Mouse (Mus musculus) MEL (cell line): ENCODE measurements at regions not wholly inside any gene's neighbourhood (a gene's known extent, or its start where the extent isn't known, plus 50 kb on each side); places are given as distances from the start of the nearest gene placed in this dataset.

Experiments used
- CHD2 ChIP-seq: IDR thresholded peaks from 2 replicates; pipeline ENCODE4 v1.6.1; 2011; ENCODE audit warnings: low read length, improper control_type of control experiment
- CTCF ChIP-seq, 3 experiments: IDR thresholded peaks in 2 of 3; conservative IDR thresholded peaks in 1 of 3; 2 replicates each; pipeline ENCODE4 v1.5.1; 2011 to 2012; ENCODE audit warnings: low read length in 3 of 3, low read depth in 2 of 3, mild to moderate bottlenecking in 2 of 3, improper control_type of control experiment in 1 of 3, inconsistent platforms in 1 of 3, mixed read lengths in 1 of 3, moderate library complexity in 1 of 3; ENCODE audit not compliant: control insufficient read depth in 1 of 3, insufficient read depth in 1 of 3, poor library complexity in 1 of 3, severe bottlenecking in 1 of 3
- E2F4 ChIP-seq: IDR thresholded peaks from 2 replicates; pipeline ENCODE4 v1.6.1; 2011; ENCODE audit warnings: low read depth, low read length, improper control_type of control experiment, borderline replicate concordance
- EP300 ChIP-seq, 2 experiments: IDR thresholded peaks; 2 replicates each; pipeline ENCODE4 v1.6.1; 2011; ENCODE audit warnings: improper control_type of control experiment in 2 of 2, low read length in 2 of 2, low read depth in 1 of 2, mild to moderate bottlenecking in 1 of 2
- GATA1 ChIP-seq: IDR thresholded peaks from 2 replicates; pipeline ENCODE4 v1.6.1; 2011; ENCODE audit warnings: low read depth, low read length, improper control_type of control experiment
- MAFK ChIP-seq: IDR thresholded peaks from 2 replicates; pipeline ENCODE4 v1.6.1; 2011; ENCODE audit warnings: low read depth, mild to moderate bottlenecking, low read length, improper control_type of control experiment, borderline replicate concordance
- MAZ ChIP-seq: IDR thresholded peaks from 2 replicates; pipeline ENCODE4 v1.6.1; 2012; ENCODE audit warnings: low read depth, mild to moderate bottlenecking, inconsistent platforms, low read length, improper control_type of control experiment
- MXI1 ChIP-seq: IDR thresholded peaks from 2 replicates; pipeline ENCODE4 v1.6.1; 2011; ENCODE audit warnings: mild to moderate bottlenecking, low read depth, low read length, improper control_type of control experiment
- POLR2A ChIP-seq, 2 experiments: IDR thresholded peaks; 2 replicates each; pipeline ENCODE4 v1.6.1; 2011 to 2012; ENCODE audit warnings: low read length in 2 of 2, mild to moderate bottlenecking in 2 of 2, control low read depth in 1 of 2, improper control_type of control experiment in 1 of 2, low read depth in 1 of 2, moderate library complexity in 1 of 2; ENCODE audit not compliant: control insufficient read depth in 1 of 2, insufficient read depth in 1 of 2, poor library complexity in 1 of 2
- TCF12 ChIP-seq: IDR thresholded peaks from 2 replicates; pipeline ENCODE4 v1.6.1; 2014; ENCODE audit warnings: low read depth, mild to moderate bottlenecking, inconsistent platforms, low read length, improper control_type of control experiment, moderate library complexity
- USF2 ChIP-seq, 2 experiments: IDR thresholded peaks; 2 replicates each; pipeline ENCODE4 v1.6.1; 2011 to 2012; ENCODE audit warnings: improper control_type of control experiment in 2 of 2, low read length in 2 of 2, borderline replicate concordance in 1 of 2, inconsistent platforms in 1 of 2, low read depth in 1 of 2, mild to moderate bottlenecking in 1 of 2; ENCODE audit not compliant: insufficient read depth in 1 of 2

DNA sequence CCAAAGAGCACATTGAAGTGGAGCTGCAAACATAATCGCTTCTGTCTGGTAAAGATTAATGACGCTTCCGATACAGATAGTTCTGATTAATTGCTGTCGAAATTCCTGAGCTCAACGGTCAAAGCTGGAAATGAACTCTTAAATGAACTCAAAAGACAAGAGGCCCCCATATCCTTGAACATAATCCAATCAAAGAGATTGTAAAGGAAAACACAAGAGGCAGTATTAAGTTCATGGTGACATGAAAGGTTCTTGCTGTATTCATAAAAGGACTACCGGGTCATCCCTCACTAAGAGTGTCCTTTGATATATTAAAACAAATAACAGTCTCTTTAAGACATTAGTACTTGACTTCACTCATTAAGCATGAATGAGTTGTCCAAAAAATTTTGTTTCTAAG, 225.4 kb upstream of the Pdzrn3 start:
- TF ChIP-seq MAFK (no peak), POLR2A (IDR thresholded peaks at IDR 0.05; ENCODE audit: control insufficient read depth in 1 of 2, insufficient read depth in 1 of 2, low read depth in 1 of 2, low read length in 2 of 2, poor library complexity in 1 of 2) (no peak), TCF12 (no peak), CTCF (IDR thresholded peaks at IDR 0.05 in 2 of 3, conservative IDR thresholded peaks at IDR 0.05 in 1 of 3; ENCODE audit: control insufficient read depth in 1 of 3, insufficient read depth in 1 of 3, low read depth in 2 of 3, low read length in 3 of 3, poor library complexity in 1 of 3, severe bottlenecking in 1 of 3) (no peak), CHD2 (no peak), MXI1 (no peak), MAZ (no peak), GATA1 (no peak), E2F4 (no peak), EP300 (IDR thresholded peaks at IDR 0.05; ENCODE audit: low read depth in 1 of 2, low read length in 2 of 2) (no peak), USF2 (IDR thresholded peaks at IDR 0.05; ENCODE audit: borderline replicate concordance in 1 of 2, insufficient read depth in 1 of 2, low read depth in 1 of 2, low read length in 2 of 2) (no peak)
